Mouse (Mus musculus): ENCODE results near the gene Hpcal1.

DNA sequence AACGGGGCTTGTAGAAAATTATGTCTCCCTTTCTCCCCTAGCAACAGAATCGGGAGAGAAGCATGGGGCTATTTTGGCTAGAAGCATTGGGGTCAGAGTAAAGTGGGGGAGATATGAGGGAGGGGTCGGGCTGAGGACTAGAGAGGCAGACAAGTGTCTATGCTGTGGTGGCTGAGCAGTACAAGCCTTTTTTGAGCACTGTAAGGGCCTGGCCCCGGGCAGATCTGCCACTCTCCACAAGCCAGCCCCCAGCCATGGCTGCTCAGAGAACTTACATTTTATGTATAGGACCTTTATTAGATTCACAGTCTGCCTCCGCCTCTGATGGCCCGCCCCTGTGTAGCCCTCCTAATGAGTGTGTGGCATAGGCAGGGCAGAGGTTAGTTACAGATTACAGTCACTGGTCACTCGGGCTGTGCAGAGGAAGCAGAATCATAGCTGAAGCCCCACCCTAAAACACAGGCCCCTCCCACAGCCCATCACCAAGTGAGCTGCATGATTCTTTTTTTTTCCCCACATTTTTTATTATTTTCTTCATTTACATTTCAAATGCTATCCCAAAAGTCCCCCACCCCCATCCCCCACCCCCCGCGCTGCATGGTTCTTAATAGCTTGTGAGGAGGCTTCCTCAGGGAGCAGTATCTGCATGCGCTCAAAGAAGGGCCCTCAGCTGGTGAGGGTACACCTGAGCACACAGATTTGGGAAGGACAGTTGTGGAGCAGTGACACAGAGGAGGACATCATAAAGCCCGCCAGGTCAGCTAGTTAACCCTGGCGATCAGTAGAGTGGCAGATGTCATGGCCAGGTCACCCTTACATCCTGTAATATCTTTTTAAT, 46.1 kb upstream of the Hpcal1 start:
- TF ChIP-seq CTCF (IDR thresholded peaks at IDR 0.05; ENCODE audit: control insufficient read depth, insufficient read depth, insufficient replicate concordance, low read depth, low read length) (no peak), POLR2A (IDR thresholded peaks at IDR 0.05; ENCODE audit: control insufficient read depth, low read depth, low read length) (no peak)
